Mouse (Mus musculus) CH12.LX (cell line): ENCODE results near the gene Ifrd1.

Experiments
- CTCF ChIP-seq, 2 experiments: IDR thresholded peaks in 1 of 2; conservative IDR thresholded peaks in 1 of 2; 2 replicates each; pipeline ENCODE4 v1.5.1; 2011 to 2012; ENCODE audit warnings: low read depth in 2 of 2, low read length in 2 of 2, improper control_type of control experiment in 1 of 2, inconsistent platforms in 1 of 2, mild to moderate bottlenecking in 1 of 2, moderate library complexity in 1 of 2
- EP300 ChIP-seq: IDR thresholded peaks from 2 replicates; pipeline ENCODE4 v1.6.1; 2011; ENCODE audit warnings: low read length, improper control_type of control experiment
- KAT2A ChIP-seq: IDR thresholded peaks from 2 replicates; pipeline ENCODE4 v1.6.1; 2012; ENCODE audit warnings: low read length, improper control_type of control experiment, inconsistent platforms; ENCODE audit not compliant: insufficient replicate concordance
- MAFK ChIP-seq: IDR thresholded peaks from 2 replicates; pipeline ENCODE4 v1.6.1; 2011; ENCODE audit warnings: low read length, improper control_type of control experiment; ENCODE audit not compliant: insufficient replicate concordance
- MAX ChIP-seq: IDR thresholded peaks from 2 replicates; pipeline ENCODE4 v1.6.1; 2011; ENCODE audit warnings: low read length, improper control_type of control experiment
- PAX5 ChIP-seq: IDR thresholded peaks from 2 replicates; pipeline ENCODE4 v1.6.1; 2012; ENCODE audit warnings: low read length, inconsistent platforms, mixed read lengths
- POLR2A ChIP-seq: IDR thresholded peaks from 2 replicates; pipeline ENCODE4 v1.6.1; 2011; ENCODE audit warnings: low read depth, mild to moderate bottlenecking, improper control_type of control experiment, low read length
- SIN3A ChIP-seq: IDR thresholded peaks from 2 replicates; pipeline ENCODE4 v1.6.1; 2012; ENCODE audit warnings: low read length, improper control_type of control experiment, inconsistent platforms
- SMC3 ChIP-seq: IDR thresholded peaks from 2 replicates; pipeline ENCODE4 v1.6.1; 2011; ENCODE audit warnings: low read depth, low read length, improper control_type of control experiment
- TCF12 ChIP-seq: IDR thresholded peaks from 2 replicates; pipeline ENCODE4 v1.6.1; 2014; ENCODE audit warnings: low read depth, mild to moderate bottlenecking, inconsistent platforms, low read length, improper control_type of control experiment
- USF1 ChIP-seq: IDR thresholded peaks from 2 replicates; pipeline ENCODE4 v1.6.1; 2014; ENCODE audit warnings: low read depth, mild to moderate bottlenecking, inconsistent platforms, low read length, improper control_type of control experiment

- TF ChIP-seq MAX (no peak), PAX5 (no peak), CTCF (conservative IDR thresholded peaks at IDR 0.05 in 1 of 2, IDR thresholded peaks at IDR 0.05 in 1 of 2; ENCODE audit: low read depth in 2 of 2, low read length in 2 of 2) (no peak), USF1 (no peak), EP300 (no peak), POLR2A (no peak), KAT2A (no peak), SMC3 (no peak), MAFK (no peak), TCF12 (no peak), SIN3A (no peak)
Measured at GRCm38 (mm10) chr12:40239161-40239560, 9.1 kb downstream of the Ifrd1 start.
